Mouse (Mus musculus) midbrain, postnatal 0 days (tissue): ENCODE results near the gene Cd164. TPM values are rescaled to one million over a fixed set of nuclear protein-coding genes. Genes with fewer than 3 reads are reported as not detected.

ENCODE experiments used
- ATAC-seq: fragments of 200-750 bp; cut with Nextera tagmentation; 2 replicates; pipeline ENCODE4 v1.8.0; 2017; ENCODE audit warnings: moderate number of reproducible peaks, mild to moderate bottlenecking, moderate TSS enrichment, moderate library complexity; ENCODE audit not compliant: low FRiP score
- DNase-seq: peaks from one replicate; pipeline ENCODE4 v3.0.0-alpha.2; 2015; ENCODE audit warnings: low spot score
- H3K27ac ChIP-seq: fragments of 300-500 bp; sonication (generic); 2 replicates; pipeline ENCODE4 v1.5.1; 2014; ENCODE audit warnings: low read depth, mild to moderate bottlenecking, low read length, mixed read lengths
- H3K27me3 ChIP-seq: fragments of 300-500 bp; sonication (generic); 2 replicates; pipeline ENCODE4 v1.6.1; 2014; ENCODE audit warnings: low read length, control low read depth, mixed read lengths; ENCODE audit not compliant: insufficient read depth
- H3K36me3 ChIP-seq: fragments of 300-500 bp; sonication (generic); 2 replicates; pipeline ENCODE4 v1.6.1; 2014; ENCODE audit warnings: low read length, control low read depth, mixed read lengths; ENCODE audit not compliant: insufficient read depth
- H3K4me1 ChIP-seq: fragments of 300-500 bp; sonication (generic); 2 replicates; pipeline ENCODE4 v1.6.1; 2014; ENCODE audit warnings: mild to moderate bottlenecking, control low read depth, antibody characterized with exemption, low read length, mixed read lengths; ENCODE audit not compliant: insufficient read depth
- H3K4me2 ChIP-seq: fragments of 300-500 bp; sonication (generic); 2 replicates; pipeline ENCODE4 v1.6.1; 2014; ENCODE audit warnings: low read depth, mild to moderate bottlenecking, low read length, mixed read lengths; ENCODE audit not compliant: poor library complexity, severe bottlenecking
- H3K4me3 ChIP-seq: fragments of 300-500 bp; sonication (generic); 2 replicates; pipeline ENCODE4 v1.5.1; 2014; ENCODE audit warnings: low read depth, mild to moderate bottlenecking, low read length, moderate library complexity
- H3K9ac ChIP-seq: fragments of 300-500 bp; sonication (generic); replicated peaks from 2 replicates; pipeline ENCODE4 v1.6.1; 2014; ENCODE audit warnings: mild to moderate bottlenecking, low read length, moderate library complexity, mixed read lengths; ENCODE audit not compliant: poor library complexity, severe bottlenecking
- H3K9me3 ChIP-seq: fragments of 300-500 bp; sonication (generic); 2 replicates; pipeline ENCODE4 v1.6.1; 2016; ENCODE audit warnings: low read length, control low read depth
- CTCF ChIP-seq: IDR thresholded peaks from 2 replicates; pipeline ENCODE4 v1.5.1; 2016; ENCODE audit warnings: antibody characterized with exemption, mild to moderate bottlenecking
- WGBS: fragments of 180-500 bp; shearing (Covaris S2); extraction: QIAGEN DNeasy Blood & Tissue Kit; methylation state at CpG from one replicate; pipeline ENCODE4 v1.1.7; 2014; 5-methylcytosine and 5-hydroxymethylcytosine counted together
- polyA plus RNA-seq: library from polyadenylated mRNA; unstranded; fragments of >200 nt; fragmentation: Nextera tagmentation; extraction: Ambion mirVana; gene quantifications from 2 replicates; pipeline ENCODE4 v1.2.1, GENCODE M21; 2015
- total RNA-seq: library from RNA; depleted of rRNA; stranded (reverse); fragments of >200 nt; gene quantifications from 2 replicates; pipeline ENCODE4 v1.2.3, GENCODE M21; 2014

Gene Cd164
- total and polyA plus RNA-seq, 2 experiments from 2014 or later = 29.3 to 48.2 TPM

- 91% methylated on average over 4 of the region's 4 CpGs for WGBS
Measured at GRCm38 (mm10) chr10:41571065-41571464, 51.9 kb downstream of the Cd164 start.

GRCm38 (mm10) chr10:41572274-41572673, 53.1 kb downstream of the Cd164 start:
- no peak overlapping the region for H3K4me3 ChIP-seq
- no peaks in the 10 kb centered on the region for H3K4me1 ChIP-seq
- H3K9ac ChIP-seq = no peak overlapping the region
- H3K27ac ChIP-seq = no peak overlapping the region
- H3K9me3 ChIP-seq = no peaks in the 10 kb centered on the region
- H3K4me2 ChIP-seq = no peak overlapping the region
- WGBS = 85% methylated on average over 4 of the region's 4 CpGs
- H3K36me3 ChIP-seq = no peaks in the 10 kb centered on the region
- H3K27me3 ChIP-seq = no peaks in the 10 kb centered on the region
- no peak for DNase-seq
- no peak for ATAC-seq
- TF ChIP-seq CTCF = no peak

More at GRCm38 (mm10) chr10:41571065-41571464, 51.9 kb downstream of the Cd164 start:
- TF ChIP-seq CTCF = no peak
- Histone ChIP-seq H3K4me3 (no peak overlapping the region), H3K27me3 (no peaks in the 10 kb centered on the region), H3K4me1 (no peaks in the 10 kb centered on the region), H3K4me2 (no peak overlapping the region), H3K9me3 (no peaks in the 10 kb centered on the region), H3K9ac (no peak overlapping the region), H3K36me3 (no peaks in the 10 kb centered on the region), H3K27ac (no peak overlapping the region)
- ATAC-seq (no peak), DNase-seq (no peak)

GRCm38 (mm10) chr10:41573190-41573589, 54.0 kb downstream of the Cd164 start:
- Histone ChIP-seq H3K36me3 (no peaks in the 10 kb centered on the region), H3K27me3 (no peaks in the 10 kb centered on the region), H3K4me1 (no peaks in the 10 kb centered on the region), H3K27ac (no peak overlapping the region), H3K9me3 (no peaks in the 10 kb centered on the region), H3K4me3 (no peak overlapping the region), H3K9ac (no peak overlapping the region), H3K4me2 (no peak overlapping the region)
- TF ChIP-seq CTCF = no peak
- ATAC-seq (no peak), DNase-seq (no peak)
- WGBS = 32% methylated on average over 6 of the region's 6 CpGs

GRCm38 (mm10) chr10:41575451-41576327, 56.5 kb downstream of the Cd164 start:
- no peak for DNase-seq
- no peak overlapping the region for H3K4me2 ChIP-seq
- H3K9me3 ChIP-seq = no peaks in the 10 kb centered on the region
- H3K4me1 ChIP-seq = no peaks in the 10 kb centered on the region
- H3K27me3 ChIP-seq = no peaks in the 10 kb centered on the region
- H3K9ac ChIP-seq = no peak overlapping the region
- H3K4me3 ChIP-seq = no peak overlapping the region
- 80% methylated on average over 8 of the region's 8 CpGs for WGBS
- ATAC-seq = no peak
- no peak for TF ChIP-seq CTCF
- H3K27ac ChIP-seq = no peak overlapping the region
- no peaks in the 10 kb centered on the region for H3K36me3 ChIP-seq

GRCm38 (mm10) chr10:41576328-41576833, 57.2 kb downstream of the Cd164 start:
- Histone ChIP-seq H3K36me3 (no peaks in the 10 kb centered on the region), H3K4me1 (no peaks in the 10 kb centered on the region), H3K4me2 (no peak overlapping the region), H3K9me3 (no peaks in the 10 kb centered on the region), H3K9ac (no peak overlapping the region), H3K4me3 (no peak overlapping the region), H3K27ac (no peak overlapping the region), H3K27me3 (no peaks in the 10 kb centered on the region)
- TF ChIP-seq CTCF = no peak
- WGBS = 86% methylated on average over 7 of the region's 7 CpGs
- ATAC-seq (no peak), DNase-seq (no peak)

GRCm38 (mm10) chr10:41578541-41578940, 59.3 kb downstream of the Cd164 start:
- H3K27ac ChIP-seq = no peak overlapping the region
- H3K4me2 ChIP-seq = no peak overlapping the region
- H3K9ac ChIP-seq = no peak overlapping the region
- 64% methylated on average over 1 of the region's 1 CpGs for WGBS
- ATAC-seq (no peak), DNase-seq (no peak)
- TF ChIP-seq CTCF = no peak
- H3K27me3 ChIP-seq = no peaks in the 10 kb centered on the region
- no peak overlapping the region for H3K4me3 ChIP-seq
- H3K9me3 ChIP-seq = no peaks in the 10 kb centered on the region
- H3K36me3 ChIP-seq = no peaks in the 10 kb centered on the region
- H3K4me1 ChIP-seq = no peaks in the 10 kb centered on the region
